In genomic region chr10:86685179-86686016, GRCm38 (mm10) we compare ENCODE assay signal across 7 mouse cellular contexts. TPM values are rescaled to one million over a fixed set of nuclear protein-coding genes. Genes with fewer than 3 reads are reported as not detected.
A peak's percentile ranks its signal among the peaks of the same experiment; 100 is the strongest.
DNase-seq lines count a peak whose midpoint lies in the region; ATAC-seq and TF ChIP-seq lines count a peak whose summit lies in the region.
"Not testable (repeated sequence)": the region's sequence is repeated elsewhere in the genome, so short reads cannot be mapped to it uniquely, and the experiment has no call there.

No protein-coding gene starts in this region.

- not testable (repeated sequence) for H3K27me3 ChIP-seq in embryonic facial prominence, embryonic 11.5 days (ENCODE audit: control insufficient read depth, insufficient read depth, low read length); limb, embryonic 11.5 days (ENCODE audit: control insufficient read depth, insufficient read depth, low read length); midbrain, embryonic 13.5 days; small intestine, adult 2 months (ENCODE audit: control insufficient read depth, insufficient read depth, low read length)

- not testable (repeated sequence) for H3K36me3 ChIP-seq in embryonic facial prominence, embryonic 11.5 days (replicated peaks; ENCODE audit: control insufficient read depth, insufficient read depth, low read depth, low read length); limb, embryonic 11.5 days (ENCODE audit: control insufficient read depth, insufficient read depth, low read length); midbrain, embryonic 13.5 days; small intestine, adult 2 months (ENCODE audit: control insufficient read depth, insufficient read depth, low read length)

- H3K4me2 ChIP-seq in embryonic facial prominence, embryonic 11.5 days (ENCODE audit: low read depth, low read length), result peak overlapping the region; percentile 65
- H3K4me2 ChIP-seq in limb, embryonic 11.5 days (ENCODE audit: low read depth, severe bottlenecking), result peak overlapping the region; percentile 59
- peak overlapping the region; percentile 77 for H3K4me2 ChIP-seq in midbrain, embryonic 13.5 days (replicated peaks)

- DNase-seq in adrenal gland, postnatal 14 days, result peak; percentile 88
- DNase-seq in embryonic facial prominence, embryonic 11.5 days (ENCODE audit: low spot score), result peak; percentile 85
- peak; percentile 97 for DNase-seq in heart, adult 11 months
- DNase-seq in kidney, adult 18-20 months, result peak; percentile 84
- peak; percentile 91 for DNase-seq in limb, embryonic 11.5 days (ENCODE audit: low spot score)

- H3K4me3 ChIP-seq in embryonic facial prominence, embryonic 11.5 days (ENCODE audit: low read depth, low read length), result peak overlapping the region; percentile 58
- H3K4me3 ChIP-seq in limb, embryonic 11.5 days (ENCODE audit: low read depth, low read length), result peak overlapping the region; percentile 56
- peak overlapping the region; percentile 76 for H3K4me3 ChIP-seq in midbrain, embryonic 13.5 days (replicated peaks)
- H3K4me3 ChIP-seq in small intestine, adult 2 months (ENCODE audit: low read depth, low read length), result peak overlapping the region; percentile 98

- WGBS in embryonic facial prominence, embryonic 11.5 days, result 0% methylated on average over 49 of the region's 53 CpGs
- WGBS in limb, embryonic 11.5 days, result under 1% methylated on average over 51 of the region's 53 CpGs
- under 1% methylated on average over 48 of the region's 53 CpGs for WGBS in midbrain, embryonic 13.5 days
- under 1% methylated on average over 53 of the region's 53 CpGs for WGBS in small intestine, adult 2 months

- H3K27ac ChIP-seq in embryonic facial prominence, embryonic 11.5 days (replicated peaks; ENCODE audit: low read depth, low read length), result peak overlapping the region; percentile 47; the same call in 1 of the 2 replicates
- H3K27ac ChIP-seq in limb, embryonic 11.5 days (replicated peaks; ENCODE audit: low read depth, low read length), result not testable (repeated sequence)
- peak overlapping the region; percentile 80 for H3K27ac ChIP-seq in midbrain, embryonic 13.5 days
- peak overlapping the region; percentile 54 for H3K27ac ChIP-seq in small intestine, adult 2 months (ENCODE audit: insufficient read depth, low read depth, low read length)

- TF ChIP-seq POLR2A in small intestine, adult 2 months (IDR thresholded peaks at IDR 0.05; ENCODE audit: low read depth, low read length), result not testable (repeated sequence)

- peak overlapping the region; percentile 87 for H3K9ac ChIP-seq in embryonic facial prominence, embryonic 11.5 days (replicated peaks; ENCODE audit: low read length)
- H3K9ac ChIP-seq in limb, embryonic 11.5 days (ENCODE audit: low read length), result peak overlapping the region; percentile 86
- peak overlapping the region; percentile 88 for H3K9ac ChIP-seq in midbrain, embryonic 13.5 days (replicated peaks)

- peak; percentile 87 for ATAC-seq in embryonic facial prominence, embryonic 11.5 days (replicated peaks; ENCODE audit: insufficient number of reproducible peaks, low FRiP score, low TSS enrichment, low read depth)
- peak; percentile 90 for ATAC-seq in limb, embryonic 11.5 days (ENCODE audit: insufficient number of reproducible peaks, low FRiP score, low TSS enrichment, low read depth)
- ATAC-seq in midbrain, embryonic 13.5 days, result peak; percentile 94

- not testable (repeated sequence) for H3K9me3 ChIP-seq in embryonic facial prominence, embryonic 11.5 days (replicated peaks; ENCODE audit: control insufficient read depth, low read length); limb, embryonic 11.5 days (ENCODE audit: control insufficient read depth, low read length); midbrain, embryonic 13.5 days

- not testable (repeated sequence) for TF ChIP-seq CTCF in small intestine, adult 2 months (IDR thresholded peaks at IDR 0.05; ENCODE audit: extremely low read depth, insufficient read length, insufficient replicate concordance, low read depth, low read length)

- H3K4me1 ChIP-seq in embryonic facial prominence, embryonic 11.5 days (ENCODE audit: control insufficient read depth, insufficient read depth, low read length); limb, embryonic 11.5 days (ENCODE audit: control insufficient read depth, insufficient read depth, low read length); midbrain, embryonic 13.5 days (replicated peaks); small intestine, adult 2 months (ENCODE audit: control insufficient read depth, insufficient read depth, insufficient read length, low read length): not testable (repeated sequence)

RNA-seq across cellular contexts. Expression of gene Hsp90b1, which starts 19.9 kb away (rescaled TPM):
- total RNA-seq in adrenal gland, postnatal 14 days (2021), result 621 TPM in 2 replicates
- polyA plus RNA-seq in embryonic facial prominence, embryonic 11.5 days (2014; fragmentation: Nextera tagmentation; extraction: Ambion mirVana), result 577 and 673 TPM in 2 replicates
- polyA plus RNA-seq in limb, embryonic 11.5 days (2014; fragmentation: Nextera tagmentation; extraction: Ambion mirVana), result 553 and 597 TPM in 2 replicates
- polyA plus RNA-seq in midbrain, embryonic 13.5 days (2015; fragmentation: Nextera tagmentation; extraction: Ambion mirVana), result 345 and 354 TPM in 2 replicates
- polyA plus RNA-seq in small intestine, adult 2 months (2012; rRNA removed), result 9.1 and 15.1 TPM in 2 replicates

RNA-seq across cellular contexts. Expression of gene Ttc41, which starts 20.2 kb away (rescaled TPM):
- 2.4 and 2.7 TPM in 2 replicates for total RNA-seq in adrenal gland, postnatal 14 days (2021)
- 1.6 and 2.0 TPM in 2 replicates for polyA plus RNA-seq in embryonic facial prominence, embryonic 11.5 days (2014; fragmentation: Nextera tagmentation; extraction: Ambion mirVana)
- 1.6 and 1.7 TPM in 2 replicates for polyA plus RNA-seq in limb, embryonic 11.5 days (2014; fragmentation: Nextera tagmentation; extraction: Ambion mirVana)
- polyA plus RNA-seq in midbrain, embryonic 13.5 days (2015; fragmentation: Nextera tagmentation; extraction: Ambion mirVana), result 2.4 and 3.5 TPM in 2 replicates
- 0.32 and 0.47 TPM in 2 replicates for polyA plus RNA-seq in small intestine, adult 2 months (2012; rRNA removed)

Comparison
In these comparisons a context has a peak if more than half of its experiments do, and no peak if none do; other contexts are left out.
1. RNA of gene Hsp90b1, which starts 19.9 kb away (polyA plus RNA-seq): 577 to 673 TPM in embryonic facial prominence, embryonic 11.5 days, 553 to 597 TPM in limb, embryonic 11.5 days and 345 to 354 TPM in midbrain, embryonic 13.5 days; 9.1 to 15.1 TPM in small intestine, adult 2 months; every median in the first group is over 10 times any median in the second.
2. Peak in every context shown above with its lines, with median percentiles within 50 percentile points of each other: DNase-seq, ATAC-seq, H3K4me2 ChIP-seq, H3K4me3 ChIP-seq and H3K9ac ChIP-seq.